Mouse (Mus musculus): ENCODE results near the gene Cnot3.

GRCm38 (mm10) chr7:3692987-3693808, 48.1 kb downstream of the Cnot3 start, which contains the start of gene Mboat7:
- TF ChIP-seq EP300 (IDR thresholded peaks at IDR 0.05; ENCODE audit: low read depth), result no peak
- no peak for TF ChIP-seq CTCF (IDR thresholded peaks at IDR 0.05; ENCODE audit: low read depth)

All from liver, embryonic 14.5 days (tissue).